Mouse (Mus musculus): Measurements from ENCODE around the gene Taf9. TPM values are rescaled to one million over a fixed set of nuclear protein-coding genes. Genes with fewer than 3 reads are reported as not detected.

Taf9 gene
- polyA plus RNA-seq, 2 experiments, result 10.0 to 18.0 TPM

DNA sequence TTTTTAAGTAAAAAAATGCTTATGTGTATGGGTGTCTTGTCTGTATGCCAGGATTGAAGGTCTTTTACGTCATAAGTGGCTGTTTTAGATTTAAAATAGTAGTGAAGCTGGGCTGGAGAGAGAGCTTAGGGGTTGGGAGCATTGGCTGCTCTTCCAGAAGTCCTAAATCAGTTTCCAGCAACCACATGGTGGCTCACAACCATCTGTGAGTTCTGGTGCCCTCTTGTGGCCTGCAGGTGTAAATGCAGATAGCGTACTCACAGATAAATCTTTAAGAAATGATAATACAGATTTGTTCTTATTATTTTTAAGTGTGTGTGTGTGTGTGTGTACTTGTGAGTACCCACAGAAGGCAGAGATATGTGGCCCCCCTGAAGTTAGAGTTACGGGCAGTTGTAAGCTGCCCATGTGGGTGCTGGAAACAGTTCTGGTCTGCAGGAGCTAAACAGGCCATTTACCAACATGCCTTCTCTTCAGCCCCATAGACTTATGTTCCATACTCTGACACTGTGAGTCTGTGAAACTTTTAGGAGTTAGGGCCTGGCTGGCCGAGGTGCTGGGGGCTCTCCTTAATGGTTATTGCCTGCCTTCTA lies 8.6 kb downstream of the Taf9 start:
- H3K4me1 ChIP-seq (replicated peaks; ENCODE audit: control insufficient read depth in 2 of 2, insufficient read depth in 2 of 2, low read length in 1 of 2), result no peaks in the 10 kb centered on the region
- H3K9ac ChIP-seq (replicated peaks), result no peak overlapping the region
- H3K36me3 ChIP-seq (replicated peaks; ENCODE audit: control insufficient read depth, insufficient read depth, low read depth), result peaks cover 4% of the 10 kb centered on the region
- ATAC-seq (ENCODE audit: insufficient read depth) (0 out of 2 replicates have a peak, but pooled peaks have one; percentile 28), DNase-seq (ENCODE audit: low read depth in 3 of 3, low spot score in 3 of 3) (peak in 2 of 3 experiments; percentile 49 to 61)
- 27% methylated on average over 4 of the region's 4 CpGs for WGBS (ENCODE audit: insufficient replicate concordance)
- H3K27me3 ChIP-seq (ENCODE audit: control insufficient read depth, insufficient read depth, low read length), result no peaks in the 10 kb centered on the region
- no peak overlapping the region for H3K27ac ChIP-seq
- TF ChIP-seq EP300 (IDR thresholded peaks at IDR 0.05; ENCODE audit: low read depth) (no peak), CTCF (IDR thresholded peaks at IDR 0.05; ENCODE audit: low read depth) (peak; percentile 92)
- H3K4me3 ChIP-seq (ENCODE audit: insufficient read depth in 1 of 2, low read depth in 2 of 2, low read length in 2 of 2), result no peak overlapping the region
- no peaks in the 10 kb centered on the region for H3K9me3 ChIP-seq (ENCODE audit: control insufficient read depth, low read length)
- no peak overlapping the region for H3K4me2 ChIP-seq (ENCODE audit: low read depth)

DNA sequence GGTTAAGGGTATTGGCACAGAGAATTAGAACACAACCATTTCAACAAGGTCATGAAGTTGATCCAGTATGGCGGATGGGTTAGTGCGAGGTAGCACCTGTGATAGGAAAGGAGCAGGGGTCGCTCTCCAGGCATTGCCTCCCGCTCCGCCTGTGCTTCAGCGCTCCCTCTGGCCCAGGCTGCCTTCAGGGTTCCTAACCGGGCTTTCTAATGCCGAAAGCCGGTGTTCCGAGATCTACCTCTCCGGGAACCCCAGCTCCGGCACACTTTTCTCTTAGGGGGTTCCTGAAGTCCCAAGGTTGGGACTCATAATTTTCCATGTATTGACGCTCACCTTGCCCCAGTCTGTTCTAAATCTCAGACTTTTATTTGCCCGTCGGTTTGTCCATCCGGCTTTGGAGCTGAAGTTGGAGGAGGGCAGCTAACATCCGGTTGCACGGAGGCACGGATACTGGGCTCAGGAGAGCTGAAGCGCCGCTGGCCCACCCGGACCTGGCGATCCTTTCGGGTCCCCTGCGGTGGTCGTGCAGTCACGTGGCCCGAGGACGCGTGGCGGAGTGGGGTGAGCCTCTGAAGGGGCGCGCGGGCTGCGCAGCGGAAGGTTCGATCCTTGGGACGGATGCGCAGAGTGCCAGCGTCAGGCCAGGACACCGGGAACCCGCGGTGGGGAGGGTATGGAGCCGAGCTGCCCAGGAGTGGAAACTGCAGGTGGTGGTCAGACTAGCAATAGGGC lies 18.1 kb downstream of the Taf9 start, which contains the start of gene Ccdc125:
TSS of gene Ccdc125 (plus strand) at position 427 of the 732 bp plus-strand sequence.
- TF ChIP-seq CTCF (IDR thresholded peaks at IDR 0.05; ENCODE audit: low read depth), result no peak
- TF ChIP-seq EP300 (IDR thresholded peaks at IDR 0.05; ENCODE audit: low read depth), result no peak
- H3K9ac ChIP-seq (replicated peaks), result peak within 1 kb of the TSS; percentile 59
- peak within 1 kb of the TSS; percentile 59 to 70 for H3K4me3 ChIP-seq (ENCODE audit: insufficient read depth in 1 of 2, low read depth in 2 of 2, low read length in 2 of 2)
- no peaks in the 10 kb centered on the region for H3K9me3 ChIP-seq (ENCODE audit: control insufficient read depth, low read length)
- H3K27me3 ChIP-seq (ENCODE audit: control insufficient read depth, insufficient read depth, low read length), result no peaks in the 10 kb centered on the region
- H3K4me1 ChIP-seq (replicated peaks; ENCODE audit: control insufficient read depth in 2 of 2, insufficient read depth in 2 of 2, low read length in 1 of 2), result peaks cover 0 to 2% of the 10 kb centered on the region in 2 experiments; a peak in 1 of 4 replicates
- WGBS (ENCODE audit: insufficient replicate concordance), result under 1% methylated on average over 44 of the region's 44 CpGs
- peak within 1 kb of the TSS; percentile 24 for H3K27ac ChIP-seq
- DNase-seq (ENCODE audit: low read depth in 3 of 3, low spot score in 3 of 3) (no peak), ATAC-seq (ENCODE audit: insufficient read depth) (peak; percentile 45)
- peaks cover 3% of the 10 kb centered on the region; the same call in 1 of the 2 replicates for H3K36me3 ChIP-seq (replicated peaks; ENCODE audit: control insufficient read depth, insufficient read depth, low read depth)
- peak within 1 kb of the TSS; percentile 64 for H3K4me2 ChIP-seq (ENCODE audit: low read depth)

DNA sequence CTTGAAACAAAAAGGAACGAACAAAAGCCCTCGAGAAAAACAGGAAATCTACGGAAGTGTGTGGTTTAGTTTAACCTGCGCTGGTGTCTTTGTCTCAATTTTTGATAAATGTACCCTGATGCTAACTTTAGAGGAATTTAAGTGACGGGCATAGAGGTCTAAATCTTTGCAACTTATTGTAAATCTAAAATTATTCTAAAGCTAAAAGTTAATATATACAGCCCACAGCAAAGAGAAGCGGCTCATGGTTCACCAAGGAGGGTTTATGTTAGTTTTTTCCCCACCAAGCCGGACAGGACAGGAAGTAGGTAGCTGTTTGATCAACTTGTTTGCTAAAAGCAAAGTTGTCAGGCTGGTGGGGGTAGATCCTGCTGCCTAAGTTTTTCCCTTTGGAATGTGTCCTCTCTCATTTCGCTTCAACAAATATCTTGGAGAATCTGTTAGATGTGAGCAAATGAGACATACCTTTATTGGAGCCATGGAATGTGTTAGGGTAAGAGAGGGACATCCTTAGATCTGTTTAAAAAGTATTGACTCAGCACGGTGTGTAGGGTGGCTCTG lies 18.9 kb downstream of the Taf9 start:
- TF ChIP-seq CTCF (IDR thresholded peaks at IDR 0.05; ENCODE audit: low read depth), result no peak
- no peak for TF ChIP-seq EP300 (IDR thresholded peaks at IDR 0.05; ENCODE audit: low read depth)
- Histone ChIP-seq H3K4me2 (ENCODE audit: low read depth) (peak overlapping the region; percentile 64), H3K4me1 (replicated peaks; ENCODE audit: control insufficient read depth in 2 of 2, insufficient read depth in 2 of 2, low read length in 1 of 2) (peaks cover 0 to 2% of the 10 kb centered on the region in 2 experiments; a peak in 1 of 4 replicates), H3K9ac (replicated peaks) (peak overlapping the region; percentile 59), H3K4me3 (ENCODE audit: insufficient read depth in 1 of 2, low read depth in 2 of 2, low read length in 2 of 2) (peak overlapping the region; percentile 59 to 70), H3K27me3 (ENCODE audit: control insufficient read depth, insufficient read depth, low read length) (no peaks in the 10 kb centered on the region), H3K36me3 (replicated peaks; ENCODE audit: control insufficient read depth, insufficient read depth, low read depth) (peaks cover 3% of the 10 kb centered on the region; the same call in 1 of the 2 replicates), H3K9me3 (ENCODE audit: control insufficient read depth, low read length) (no peaks in the 10 kb centered on the region), H3K27ac (peak overlapping the region; percentile 24)
- no peak for ATAC-seq (ENCODE audit: insufficient read depth)
- DNase-seq (ENCODE audit: low read depth in 3 of 3, low spot score in 3 of 3), result no peak
- 8% methylated on average over 9 of the region's 9 CpGs for WGBS (ENCODE audit: insufficient replicate concordance)

DNA sequence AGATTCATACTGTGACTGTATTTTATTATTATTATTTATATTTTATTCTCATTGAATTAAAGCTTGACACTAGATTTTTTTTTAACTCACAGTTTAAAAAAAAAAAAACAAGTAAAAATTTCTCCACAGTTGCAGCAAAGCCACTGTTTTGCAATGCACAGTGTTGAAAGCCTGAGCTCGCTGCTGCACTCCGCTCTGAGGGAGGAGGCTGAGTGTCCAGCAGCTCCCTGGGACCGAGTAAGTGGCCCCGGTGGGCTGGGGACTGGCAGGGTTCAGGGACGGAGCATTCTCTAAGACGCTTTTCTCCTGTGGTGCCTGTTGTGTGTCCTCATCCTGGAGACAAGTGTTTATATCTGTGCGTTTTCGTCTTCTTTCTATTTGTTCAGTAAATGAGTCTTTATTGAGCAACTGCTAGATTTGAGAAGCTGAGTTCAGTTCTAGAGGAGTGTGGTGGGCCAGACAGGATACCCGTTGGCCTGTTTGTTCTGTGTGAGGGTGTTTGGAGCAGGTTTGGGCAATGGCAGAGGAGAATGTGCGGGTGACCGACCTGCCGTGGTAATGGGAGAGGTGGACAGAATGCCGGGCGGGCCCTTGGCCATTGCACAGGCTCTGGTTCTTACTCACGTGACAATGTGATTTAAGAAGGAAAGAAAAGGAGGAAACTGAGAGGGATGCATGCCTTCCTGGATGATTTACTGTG lies 24.7 kb downstream of the Taf9 start:
- Histone ChIP-seq H3K4me3 (ENCODE audit: insufficient read depth in 1 of 2, low read depth in 2 of 2, low read length in 2 of 2) (no peak overlapping the region), H3K9ac (replicated peaks) (no peak overlapping the region), H3K27ac (no peak overlapping the region), H3K4me2 (ENCODE audit: low read depth) (no peak overlapping the region), H3K27me3 (ENCODE audit: control insufficient read depth, insufficient read depth, low read length) (no peaks in the 10 kb centered on the region), H3K4me1 (replicated peaks; ENCODE audit: control insufficient read depth in 2 of 2, insufficient read depth in 2 of 2, low read length in 1 of 2) (no peaks in the 10 kb centered on the region), H3K36me3 (replicated peaks; ENCODE audit: control insufficient read depth, insufficient read depth, low read depth) (no peaks in the 10 kb centered on the region), H3K9me3 (ENCODE audit: control insufficient read depth, low read length) (no peaks in the 10 kb centered on the region)
- 65% methylated on average over 15 of the region's 15 CpGs for WGBS (ENCODE audit: insufficient replicate concordance)
- ATAC-seq (ENCODE audit: insufficient read depth) (no peak), DNase-seq (ENCODE audit: low read depth in 3 of 3, low spot score in 3 of 3) (no peak)
- no peak for TF ChIP-seq CTCF (IDR thresholded peaks at IDR 0.05; ENCODE audit: low read depth)
